Mouse (Mus musculus): ENCODE results near the gene Axin1.
"Not testable (repeated sequence)": the region's sequence is repeated elsewhere in the genome, so short reads cannot be mapped to it uniquely, and the experiment has no call there.

Axin1 gene

DNA sequence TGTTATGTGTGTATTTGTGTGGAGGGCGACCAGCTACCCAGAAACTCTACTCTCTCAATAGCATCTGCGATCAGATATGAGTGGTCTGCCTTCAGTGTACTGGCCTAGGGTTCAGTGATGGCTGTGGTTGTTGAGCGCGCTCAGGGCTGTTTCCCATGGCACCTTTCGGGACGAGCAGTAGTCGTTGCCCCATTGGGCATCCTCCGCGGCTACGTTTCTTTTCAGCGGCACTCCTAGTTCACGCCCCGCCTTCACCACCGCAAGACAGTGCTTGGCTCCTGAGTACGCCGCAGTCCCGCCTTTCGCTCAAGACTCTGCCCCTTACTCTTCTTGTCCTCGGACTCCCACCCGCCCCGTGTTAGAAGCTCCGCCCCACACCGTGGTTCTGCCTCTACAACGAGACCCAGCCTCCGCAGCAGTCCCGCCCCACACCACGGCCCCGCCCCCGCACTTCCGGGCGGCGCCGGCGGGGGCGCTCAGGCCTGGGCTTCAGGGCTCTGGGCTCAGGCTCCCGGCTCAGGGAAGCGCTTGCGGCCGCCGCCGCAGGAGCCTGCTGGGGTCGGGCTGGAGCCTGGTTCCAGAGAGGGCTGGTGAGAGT, at the start of gene Axin1:
Gene Axin1, plus strand, starts transcription at position 450 of the 598 bp plus-strand sequence.
- peak; percentile 99 for DNase-seq (ENCODE audit: low spot score)

DNA sequence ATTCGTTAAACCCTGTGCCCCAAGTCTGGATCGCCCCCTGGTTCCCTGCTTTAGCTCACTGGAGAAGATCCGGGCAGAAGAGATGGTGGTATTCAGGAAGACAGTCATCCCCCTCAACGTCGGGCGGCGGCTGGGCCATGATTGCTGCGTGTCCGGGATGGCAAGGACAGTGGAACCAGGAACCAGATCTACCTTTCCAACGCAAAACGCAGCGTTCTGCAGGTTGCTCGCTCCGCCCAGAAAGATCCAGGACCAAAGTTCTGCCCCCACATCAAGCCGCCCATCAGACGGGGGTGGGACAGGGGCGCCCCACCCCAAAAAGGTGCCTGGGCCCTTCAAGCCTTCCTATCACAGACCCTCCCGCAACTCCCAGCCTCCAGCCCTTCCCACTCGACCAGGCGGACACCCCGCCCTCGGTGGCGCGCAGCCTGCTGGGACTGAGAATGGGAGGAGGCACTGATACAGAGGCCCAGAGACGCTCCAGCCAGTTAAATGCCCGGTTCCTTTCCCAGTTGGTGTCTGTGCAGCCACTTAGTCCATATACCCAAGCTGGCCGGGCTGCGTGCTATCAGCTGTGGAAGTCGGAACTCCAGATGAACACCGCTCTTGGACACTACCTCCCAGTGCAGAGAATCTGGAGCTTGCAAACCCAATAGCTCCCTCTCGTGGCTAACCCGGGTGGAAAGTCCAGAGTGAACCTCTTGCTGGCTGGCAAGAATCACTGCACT, 48.4 kb upstream of the Axin1 start, which contains the start of gene Decr2:
Gene Decr2, minus strand, starts transcription at position 433 of the 728 bp plus-strand sequence.
- peak; percentile 78 for DNase-seq (ENCODE audit: low spot score)

DNA sequence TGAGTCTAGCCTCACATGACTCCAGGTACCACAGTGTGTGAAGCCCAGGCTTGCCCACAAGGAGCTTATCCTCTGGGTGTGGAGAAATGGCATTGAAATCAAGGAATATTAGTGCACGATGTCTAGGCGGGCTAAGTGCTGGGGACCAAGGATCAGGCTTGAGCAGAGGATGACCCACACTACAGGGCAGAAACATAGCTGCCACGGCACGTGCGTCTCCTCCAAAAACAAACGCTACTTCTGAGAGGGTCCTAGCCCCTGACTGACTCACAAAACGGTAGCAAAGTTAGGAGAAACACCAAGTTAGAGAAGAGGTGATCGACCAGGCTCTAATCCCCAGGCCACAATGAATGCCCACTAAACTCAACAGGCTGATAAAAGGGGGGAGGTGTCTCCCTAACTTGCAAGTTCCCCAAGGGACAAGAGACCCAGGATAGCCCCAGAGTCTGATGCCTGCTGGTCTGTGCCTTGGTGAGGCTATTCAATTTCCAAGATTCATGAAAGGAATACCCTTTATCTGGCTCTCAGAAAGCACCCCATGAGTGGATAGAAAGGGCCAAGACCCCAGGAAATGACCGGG, 43.9 kb upstream of the Axin1 start:
- DNase-seq (ENCODE audit: low spot score), result no peak

DNA sequence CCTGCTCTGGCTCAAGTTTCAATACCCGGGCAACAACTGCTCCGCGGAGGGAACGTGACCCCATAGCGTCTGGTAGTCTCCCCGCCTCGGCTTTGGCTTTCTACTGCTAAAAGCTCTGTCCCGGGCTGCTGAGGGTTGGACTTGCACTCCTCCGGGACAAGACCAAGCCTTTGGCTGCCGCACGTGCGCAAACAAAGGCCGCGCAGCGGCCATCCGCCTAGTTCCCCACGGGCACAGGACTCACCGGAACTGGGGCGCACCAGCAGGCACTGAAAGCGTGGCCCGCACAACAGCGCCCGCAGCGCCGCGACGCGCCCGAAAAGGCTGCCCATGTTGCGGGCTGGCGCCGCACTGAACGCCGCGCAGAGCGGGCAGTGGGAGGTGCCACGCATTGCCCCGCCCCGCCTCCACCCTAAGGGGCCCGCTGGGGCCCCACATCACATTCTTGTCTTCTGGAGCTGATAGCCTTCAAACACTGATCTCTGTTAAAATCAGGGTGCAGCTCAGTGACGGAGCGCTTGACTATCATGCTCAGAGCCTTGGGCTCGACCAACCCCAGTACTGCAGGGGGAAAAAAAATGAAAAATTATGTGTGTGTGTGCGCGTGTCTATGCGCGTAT, 43.3 kb upstream of the Axin1 start, which contains the start of gene Nme4:
Gene Nme4, minus strand, starts transcription at position 482 of the 620 bp plus-strand sequence.
- peak; percentile 52 for DNase-seq (ENCODE audit: low spot score)

DNA sequence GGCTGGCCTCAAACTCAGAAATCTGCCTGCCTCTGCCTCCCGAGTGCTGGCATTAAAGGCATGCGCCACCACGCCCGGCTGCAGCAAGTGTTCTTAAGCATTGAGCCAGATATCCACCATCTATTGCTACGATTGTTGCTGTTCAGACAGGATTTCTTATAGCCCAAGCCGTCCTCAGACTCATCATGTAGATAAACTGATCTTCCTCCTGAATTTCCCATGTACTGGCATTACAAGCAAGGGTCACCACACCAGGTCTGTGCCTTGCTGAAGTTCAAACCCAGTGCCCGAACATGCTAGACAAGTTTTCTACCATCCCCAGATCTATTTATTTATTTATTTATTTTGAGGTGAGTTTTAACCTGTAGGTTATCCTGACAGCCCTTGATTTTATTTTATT, 40.0 kb upstream of the Axin1 start:
- no peak for DNase-seq (ENCODE audit: low spot score)

DNA sequence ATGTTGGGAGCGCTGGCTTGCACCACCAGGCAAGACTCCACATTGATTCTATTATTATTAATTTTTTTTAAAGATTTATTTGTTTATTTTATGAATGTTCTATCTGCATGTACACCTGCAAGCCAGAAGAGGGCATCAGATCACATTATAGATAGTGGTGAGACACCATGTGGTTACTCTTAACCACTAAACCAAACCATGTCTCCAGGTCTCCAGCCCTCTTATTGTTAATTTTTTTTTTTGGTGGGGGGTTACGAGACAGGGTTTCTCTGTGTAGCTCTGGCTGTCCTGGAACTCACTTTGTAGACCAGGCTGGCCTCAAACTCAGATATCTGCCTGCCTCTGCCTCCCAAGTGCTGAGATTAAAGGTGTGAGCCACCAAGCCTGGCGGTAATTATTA, 39.2 kb upstream of the Axin1 start:
- DNase-seq (ENCODE audit: low spot score), result peak; percentile 46

DNA sequence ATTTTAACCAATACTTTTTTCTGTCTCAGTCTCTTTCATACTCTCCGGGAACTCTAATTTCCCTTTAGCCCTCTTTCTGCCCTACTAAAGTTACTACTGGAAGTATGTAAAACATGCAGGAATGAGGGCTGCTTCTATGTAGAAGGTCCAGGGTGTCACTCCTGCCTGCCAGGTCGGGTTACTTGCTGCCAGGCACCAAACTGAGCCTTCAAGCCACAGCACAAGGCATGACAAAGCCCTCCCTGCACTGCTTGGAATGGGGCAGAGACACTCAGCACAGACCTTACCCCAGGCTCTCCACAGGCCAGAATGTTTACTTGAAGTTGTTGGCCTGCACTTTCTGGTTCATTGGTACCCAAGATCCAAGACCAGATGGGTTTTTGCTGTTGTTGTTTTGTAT, 38.3 kb upstream of the Axin1 start:
- no peak for DNase-seq (ENCODE audit: low spot score)

DNA sequence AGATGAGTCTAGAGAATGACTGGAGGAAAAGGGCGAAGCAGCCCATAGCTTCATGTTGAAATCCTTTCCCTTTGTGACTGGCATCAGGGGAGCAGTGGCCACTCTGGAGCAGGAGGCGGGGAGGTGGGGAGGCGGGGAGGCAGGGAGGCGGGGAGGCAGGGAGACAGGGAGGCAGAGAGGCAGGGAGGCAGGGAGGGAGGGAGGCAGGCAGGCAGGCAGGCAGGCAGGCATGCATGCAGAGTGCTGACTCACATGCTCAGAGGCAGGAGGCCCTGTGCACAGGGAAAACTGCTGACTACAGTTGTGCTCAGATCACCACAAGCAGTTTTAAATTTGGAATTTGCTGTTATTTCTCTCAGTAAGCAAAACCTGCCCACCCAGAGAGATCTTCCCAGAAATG, 37.0 kb upstream of the Axin1 start:
- no peak for DNase-seq (ENCODE audit: low spot score)

DNA sequence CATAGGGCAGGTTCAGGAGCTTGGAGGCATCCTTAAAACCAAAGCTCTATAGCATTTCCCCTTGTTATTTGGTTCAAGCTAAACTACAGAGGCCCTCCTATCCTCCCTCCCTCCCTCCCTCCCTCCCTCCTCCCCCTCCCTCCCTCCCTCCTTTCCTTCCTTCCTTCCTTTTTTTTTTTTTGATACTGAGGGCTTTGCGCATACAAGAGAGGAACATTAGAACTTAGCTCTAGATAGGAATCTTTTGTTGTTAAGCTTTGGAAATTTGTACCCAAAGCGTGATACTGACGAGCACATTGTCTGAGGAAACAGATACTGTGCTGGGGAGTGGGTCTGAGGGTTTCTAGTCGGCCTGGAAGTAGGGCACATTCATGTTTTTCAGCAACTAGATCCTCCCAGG, 32.9 kb upstream of the Axin1 start:
- no peak for DNase-seq (ENCODE audit: low spot score)

DNA sequence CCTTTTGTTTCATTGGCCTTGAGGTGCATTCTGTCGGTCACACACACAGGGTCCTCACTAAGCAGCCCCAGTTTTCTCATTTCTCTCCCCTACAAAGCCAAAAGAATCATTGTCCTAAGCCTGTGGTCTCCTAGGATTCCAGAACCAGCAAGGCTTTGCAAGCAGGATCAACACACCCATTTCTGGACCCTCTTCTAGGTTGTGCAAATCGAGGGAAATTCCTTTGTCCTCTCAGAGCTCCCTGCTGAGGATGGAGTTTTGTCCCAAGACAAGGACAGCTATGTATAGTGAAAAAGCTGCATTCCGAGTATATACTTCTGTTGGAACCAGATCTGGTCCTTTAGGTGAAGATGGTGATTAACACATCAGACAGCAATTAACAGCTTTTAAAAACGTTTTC, 28.3 kb upstream of the Axin1 start:
- DNase-seq (ENCODE audit: low spot score), result no peak

DNA sequence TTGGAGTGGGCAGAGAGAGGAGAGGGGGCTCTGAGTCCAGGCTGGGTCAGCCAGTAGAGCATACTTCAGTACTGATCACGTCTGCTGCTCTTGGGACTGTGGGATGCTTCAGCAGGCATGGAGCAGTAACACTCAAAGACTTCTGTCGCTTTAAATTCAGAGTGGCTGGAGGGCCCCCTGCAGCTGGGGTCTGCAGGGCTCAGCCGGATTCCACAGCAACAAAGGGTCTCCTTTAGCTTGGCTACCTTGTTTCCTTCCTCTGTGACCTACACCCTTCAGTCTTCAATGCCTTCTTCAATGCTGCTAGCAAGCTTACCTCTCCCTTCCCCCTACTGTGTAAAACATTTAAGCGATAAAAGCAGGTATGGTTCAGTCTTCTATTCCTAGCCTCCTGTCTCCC, 27.5 kb upstream of the Axin1 start:
- DNase-seq (ENCODE audit: low spot score), result no peak

DNA sequence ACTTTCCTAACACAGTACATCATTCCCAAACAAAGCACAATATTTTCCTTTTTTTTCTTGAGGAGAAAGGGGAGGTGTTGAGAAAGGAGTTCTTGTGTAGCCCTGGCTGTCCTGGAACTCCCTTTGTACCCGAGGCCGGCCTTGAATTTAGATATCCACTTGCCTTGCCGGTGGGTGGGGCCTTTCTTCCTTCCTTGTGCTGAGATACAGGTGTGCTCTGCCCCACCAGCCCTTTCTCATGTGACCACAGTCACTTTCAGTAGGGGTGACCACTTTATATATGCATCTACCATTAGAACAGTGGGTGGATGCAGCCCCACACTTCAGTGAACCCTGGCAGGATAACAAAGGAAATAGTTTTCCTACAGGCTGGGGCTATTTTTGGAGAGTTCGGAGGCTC, 26.8 kb upstream of the Axin1 start:
- DNase-seq (ENCODE audit: low spot score), result no peak

DNA sequence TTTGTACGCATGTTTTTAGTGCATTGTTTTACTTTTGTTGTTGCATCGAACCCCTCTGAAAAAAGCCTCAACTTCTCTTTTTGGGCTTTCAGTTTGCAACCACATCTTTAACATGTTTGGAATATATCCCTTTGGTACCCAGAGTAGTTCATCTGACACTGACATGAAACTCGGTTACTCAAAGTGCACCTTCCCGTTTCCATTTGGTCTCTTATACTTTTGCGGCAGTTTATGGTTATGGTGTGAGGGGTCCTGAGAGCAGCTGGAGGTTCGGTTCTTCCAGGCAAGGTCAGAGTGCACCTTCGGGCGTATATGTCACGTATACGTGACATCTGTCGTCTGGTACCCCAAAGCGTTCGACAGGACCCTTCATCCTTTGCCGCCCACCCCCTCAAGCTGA, 25.7 kb upstream of the Axin1 start:
- no peak for DNase-seq (ENCODE audit: low spot score)

DNA sequence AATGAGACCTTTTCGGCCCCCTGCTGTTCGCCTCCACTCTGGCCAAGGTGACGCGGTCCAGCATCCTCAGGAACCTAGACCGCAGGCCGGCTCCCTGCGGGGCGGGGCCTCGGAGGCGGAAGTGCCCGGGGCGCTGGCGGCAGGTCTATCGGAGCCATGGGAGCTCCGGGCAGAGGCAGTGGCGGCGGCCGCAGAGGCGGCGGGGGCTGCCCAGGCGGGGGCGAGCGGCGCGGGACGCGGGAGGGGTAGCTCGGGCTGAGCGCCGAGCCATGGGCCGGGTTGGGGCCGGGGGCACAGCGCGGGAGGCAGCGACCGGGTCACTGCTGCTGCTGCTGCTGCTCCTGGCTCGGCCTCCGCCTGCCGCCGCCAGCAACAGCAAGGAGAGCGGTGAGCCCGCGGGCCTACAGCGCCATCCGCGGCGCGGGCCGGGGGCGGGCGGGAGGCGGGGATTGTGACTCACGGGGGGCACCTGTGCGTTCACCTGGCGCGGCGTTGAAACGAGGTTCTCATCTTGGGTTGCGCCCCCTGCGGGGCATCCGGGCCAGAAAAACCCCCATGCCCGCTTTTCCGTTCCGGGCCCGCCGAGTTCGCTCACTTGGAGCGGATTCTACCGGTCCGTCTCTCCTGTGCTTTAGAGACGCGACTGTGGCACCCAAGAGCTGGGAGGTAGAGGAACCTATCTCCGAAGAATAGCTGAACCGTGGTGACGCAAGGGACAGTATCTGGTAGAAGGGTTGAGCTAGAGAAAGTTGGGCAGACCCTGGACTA, 25.1 kb upstream of the Axin1 start, which contains the start of gene Tmem8:
Gene Tmem8, plus strand, starts transcription at position 119 of the 768 bp plus-strand sequence.
- peak; percentile 79 for DNase-seq (ENCODE audit: low spot score)

DNA sequence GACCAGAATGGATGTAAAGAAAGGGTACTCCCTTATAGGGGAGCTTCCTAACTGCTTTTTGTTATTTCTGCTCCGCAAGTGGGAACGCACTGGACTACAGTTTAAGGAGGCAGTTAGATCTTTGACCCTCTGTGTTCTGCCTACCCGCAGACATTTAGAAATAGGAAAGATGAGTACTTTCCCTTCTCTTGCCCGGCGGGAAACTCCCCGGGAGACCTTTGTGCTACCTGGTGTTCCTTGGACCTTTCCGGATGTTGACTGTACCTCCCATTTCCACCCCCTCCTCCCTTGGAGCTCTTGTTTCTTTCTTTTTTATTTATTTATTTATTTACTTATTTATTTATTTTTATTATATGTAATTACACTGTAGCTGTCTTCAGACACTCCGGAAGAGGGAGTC, 24.4 kb upstream of the Axin1 start:
- DNase-seq (ENCODE audit: low spot score), result no peak

DNA sequence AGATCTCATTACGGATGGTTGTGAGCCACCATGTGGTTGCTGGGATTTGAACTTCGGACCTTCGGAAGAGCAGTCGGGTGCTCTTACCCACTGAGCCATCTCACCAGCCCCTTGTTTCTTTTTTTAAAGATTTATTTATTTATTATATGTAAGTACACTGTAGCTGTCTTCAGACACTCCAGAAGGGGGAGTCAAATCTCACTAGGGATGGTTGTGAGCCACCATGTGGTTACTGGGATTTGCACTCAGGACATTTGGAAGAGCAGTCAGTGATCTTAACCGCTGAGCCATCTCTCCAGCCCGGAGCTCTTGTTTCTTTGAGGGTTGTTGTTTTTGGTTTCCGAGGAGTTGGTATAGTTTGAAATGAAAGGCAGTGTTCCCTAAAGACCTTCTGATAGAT, 24.0 kb upstream of the Axin1 start:
- not testable (repeated sequence) for DNase-seq (ENCODE audit: low spot score)

DNA sequence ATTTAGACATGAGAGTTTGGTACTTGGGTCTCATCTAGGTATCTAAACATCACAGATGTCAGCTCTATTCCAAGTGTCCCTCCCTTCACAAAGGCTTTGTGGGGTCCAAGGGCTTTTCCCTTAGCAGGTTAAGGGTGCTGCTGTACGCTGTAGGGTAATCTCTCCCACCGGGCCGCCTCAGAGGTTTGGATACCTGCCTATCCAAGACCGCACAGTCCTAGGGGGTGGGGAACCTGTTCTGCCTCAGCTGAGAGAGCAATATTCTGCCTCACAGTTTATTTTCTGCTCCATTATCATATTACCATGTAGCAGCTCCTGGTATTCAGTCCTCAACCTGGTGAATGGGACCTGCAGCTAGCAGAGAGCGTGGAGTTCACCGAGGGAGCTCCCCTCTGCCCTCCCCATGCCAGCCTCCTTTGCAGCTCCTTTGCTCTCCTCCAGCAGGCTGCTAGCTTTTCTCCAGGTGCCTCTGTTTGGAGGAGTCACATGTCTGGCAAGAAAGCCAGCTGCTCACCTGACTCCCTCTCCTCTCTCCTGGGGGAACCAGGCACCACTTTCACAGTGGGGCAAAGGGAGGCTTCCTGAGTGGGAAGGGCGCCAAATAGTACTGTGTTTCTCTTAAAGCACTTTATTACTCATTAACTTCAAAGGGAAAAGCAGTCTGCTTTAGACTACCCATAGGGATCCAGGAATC, 23.1 kb upstream of the Axin1 start:
- DNase-seq (ENCODE audit: low spot score), result no peak

DNA sequence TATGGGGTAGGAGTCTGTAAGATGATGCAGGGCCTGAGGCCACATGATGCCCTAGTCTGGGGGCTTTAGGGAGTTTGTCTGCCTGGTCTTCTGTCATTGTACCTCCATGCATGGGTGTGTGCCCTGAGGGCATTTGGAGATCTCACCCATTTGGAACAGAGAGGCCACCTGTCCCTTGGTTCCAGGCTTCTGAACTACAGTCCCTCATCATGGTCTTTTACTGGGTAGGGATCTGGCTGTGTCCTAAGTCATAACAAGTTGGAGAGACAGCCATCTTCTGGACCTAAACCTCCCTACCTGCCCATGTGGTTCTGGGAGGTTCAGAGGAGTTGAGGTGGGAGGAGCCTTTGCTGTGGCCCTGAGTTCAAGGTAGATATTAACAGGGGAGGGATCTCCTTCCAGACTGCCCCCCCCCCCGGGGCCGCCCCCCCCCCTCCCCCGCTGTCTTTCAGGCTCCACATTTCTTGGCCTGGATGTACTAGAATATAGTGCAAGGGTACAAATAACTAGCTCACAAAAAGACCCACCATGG, 22.5 kb upstream of the Axin1 start:
- DNase-seq (ENCODE audit: low spot score), result no peak

DNA sequence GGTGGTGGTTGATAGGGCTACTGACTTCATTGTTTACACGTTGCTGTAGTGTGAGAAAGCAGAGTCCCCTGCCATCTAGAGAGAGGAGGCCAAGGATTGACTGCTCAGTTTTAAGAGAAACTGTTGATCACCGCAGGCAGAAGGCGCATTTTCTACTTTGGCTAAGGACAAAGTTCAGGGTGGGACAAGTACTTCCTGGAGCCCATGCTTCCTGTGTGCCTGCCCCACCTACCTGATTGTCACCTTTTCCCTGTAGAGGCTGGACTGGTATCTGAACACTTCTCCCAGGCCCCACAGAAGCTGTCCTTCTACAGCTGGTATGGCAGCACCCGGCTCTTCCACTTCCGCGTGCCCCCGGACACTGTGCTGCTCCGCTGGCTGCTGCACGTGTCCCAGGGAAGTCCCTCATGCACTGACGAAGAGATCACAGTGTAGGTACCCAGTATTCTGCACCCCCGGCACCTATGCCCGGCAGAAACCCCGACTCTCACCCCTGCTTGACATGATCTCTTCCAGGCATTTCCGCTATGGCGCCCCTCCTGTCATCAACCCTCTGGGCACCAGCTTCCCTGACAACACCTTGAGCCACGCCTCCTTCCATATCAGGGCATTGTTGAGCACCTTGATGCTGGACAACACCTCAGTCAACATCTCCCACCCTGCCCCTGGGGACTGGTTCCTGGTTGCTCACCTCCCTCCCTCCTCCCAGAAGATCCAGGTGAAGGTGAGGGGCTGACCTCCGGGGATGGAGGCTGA, 21.8 kb upstream of the Axin1 start:
- DNase-seq (ENCODE audit: low spot score), result no peak
